Mouse (Mus musculus) heart, adult 11 months (tissue): Measurements from ENCODE around the gene Trpv2.

Source experiments
- DNase-seq: peaks from one replicate; pipeline ENCODE4 v3.0.0; 2022

Gene Trpv2

GRCm38 (mm10) chr11:62573959-62574702 lies at the start of gene Trpv2:
Gene Trpv2, plus strand, starts transcription at chr11:62574486.
- DNase-seq: peak; percentile 82

- no peak for DNase-seq
Observed at GRCm38 (mm10) chr11:62537089-62537488, 37.2 kb upstream of the Trpv2 start.

- DNase-seq: peak; percentile 76
Observed at GRCm38 (mm10) chr11:62537590-62537989, 36.7 kb upstream of the Trpv2 start.

- peak; percentile 95 for DNase-seq
Observed at GRCm38 (mm10) chr11:62538321-62539088, 35.8 kb upstream of the Trpv2 start.

GRCm38 (mm10) chr11:62539089-62539890 lies 35.0 kb upstream of the Trpv2 start, which contains the start of gene Cenpv:
Gene Cenpv, minus strand, starts transcription at chr11:62539261.
- peak; percentile 97 for DNase-seq

GRCm38 (mm10) chr11:62540167-62540566 lies 34.1 kb upstream of the Trpv2 start:
- DNase-seq: peak; percentile 56

- DNase-seq: peak; percentile 66
Observed at GRCm38 (mm10) chr11:62540969-62541368, 33.3 kb upstream of the Trpv2 start.

GRCm38 (mm10) chr11:62541581-62541980 lies 32.7 kb upstream of the Trpv2 start:
- DNase-seq: peak; percentile 51

GRCm38 (mm10) chr11:62543991-62544390 lies 30.3 kb upstream of the Trpv2 start:
- DNase-seq: no peak

GRCm38 (mm10) chr11:62549782-62550181 lies 24.5 kb upstream of the Trpv2 start:
- peak; percentile 98 for DNase-seq

- peak; percentile 98 for DNase-seq
Observed at GRCm38 (mm10) chr11:62550227-62550685, 24.0 kb upstream of the Trpv2 start.

- peak; percentile 100 for DNase-seq
Observed at GRCm38 (mm10) chr11:62550727-62551225, 23.5 kb upstream of the Trpv2 start, which contains the start of gene Ubb. Gene Ubb, plus strand, starts transcription at chr11:62551171.

GRCm38 (mm10) chr11:62551226-62552119 lies 22.8 kb upstream of the Trpv2 start:
- peak; percentile 99 for DNase-seq

- no peak for DNase-seq
Observed at GRCm38 (mm10) chr11:62553186-62553585, 21.1 kb upstream of the Trpv2 start.

GRCm38 (mm10) chr11:62553633-62554032 lies 20.7 kb upstream of the Trpv2 start:
- no peak for DNase-seq

GRCm38 (mm10) chr11:62554163-62554855 lies 20.0 kb upstream of the Trpv2 start:
- DNase-seq: no peak

- no peak for DNase-seq
Observed at GRCm38 (mm10) chr11:62554934-62555517, 19.3 kb upstream of the Trpv2 start.

- no peak for DNase-seq
Observed at GRCm38 (mm10) chr11:62555896-62556412, 18.3 kb upstream of the Trpv2 start.

- DNase-seq: no peak
Observed at GRCm38 (mm10) chr11:62557205-62557604, 17.1 kb upstream of the Trpv2 start.

- DNase-seq: no peak
Observed at GRCm38 (mm10) chr11:62558152-62558551, 16.1 kb upstream of the Trpv2 start.
